Mouse (Mus musculus): ENCODE measurements around the gene Msl1. TPM values are rescaled to one million over a fixed set of nuclear protein-coding genes. Genes with fewer than 3 reads are reported as not detected.

Gene Msl1
- polyA plus RNA-seq, 1 experiment from 2014 or later, result 21.6 TPM

DNA sequence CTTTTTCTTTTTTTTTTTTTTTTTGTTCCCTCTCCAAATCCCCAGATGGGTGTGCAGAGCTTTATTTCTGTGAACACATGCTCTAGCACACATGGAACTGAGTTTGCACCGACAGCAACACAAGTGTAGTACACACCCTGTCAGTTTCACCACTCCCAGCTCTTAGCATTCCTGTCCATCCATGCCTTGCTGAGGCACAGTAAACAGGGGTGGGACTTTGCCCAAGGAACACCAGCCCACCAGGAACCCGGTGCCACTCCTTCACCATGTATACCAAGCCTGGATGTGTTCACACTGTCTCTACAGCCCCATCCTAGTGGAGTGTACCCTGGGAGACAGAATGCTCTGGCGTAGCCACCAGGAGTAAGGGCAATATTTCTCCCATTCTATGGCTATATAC is 40.4 kb downstream of the Msl1 start:
- WGBS, result 58% methylated on average over 3 of the region's 3 CpGs
- DNase-seq (ENCODE audit: low spot score), result no peak
- H3K4me3 ChIP-seq, result no peak overlapping the region
- H3K27me3 ChIP-seq (ENCODE audit: insufficient read depth, poor library complexity, severe bottlenecking), result peaks cover 31% of the 10 kb centered on the region
- H3K4me1 ChIP-seq, result peaks cover 32% of the 10 kb centered on the region
- H3K9me3 ChIP-seq, result no peaks in the 10 kb centered on the region
- H3K27ac ChIP-seq, result no peak overlapping the region
- H3K36me3 ChIP-seq, result peaks cover 43% of the 10 kb centered on the region

- H3K4me3 ChIP-seq, result peak overlapping the region; percentile 76
- no peak overlapping the region for H3K27ac ChIP-seq
- 27% methylated on average over 7 of the region's 7 CpGs for WGBS
- peaks cover 32% of the 10 kb centered on the region for H3K4me1 ChIP-seq
- H3K27me3 ChIP-seq (ENCODE audit: insufficient read depth, poor library complexity, severe bottlenecking), result peaks cover 31% of the 10 kb centered on the region
- H3K9me3 ChIP-seq, result no peaks in the 10 kb centered on the region
- DNase-seq (ENCODE audit: low spot score), result no peak
- peaks cover 39% of the 10 kb centered on the region for H3K36me3 ChIP-seq
Observed at GRCm38 (mm10) chr11:98836128-98836527, 40.8 kb downstream of the Msl1 start.

GRCm38 (mm10) chr11:98836651-98837141 is 41.4 kb downstream of the Msl1 start, which contains the start of gene Rapgefl1:
Gene Rapgefl1 (plus strand): TSS chr11:98836785.
- H3K9me3 ChIP-seq, result no peaks in the 10 kb centered on the region
- peak within 1 kb of the TSS; percentile 76 for H3K4me3 ChIP-seq
- under 1% methylated on average over 45 of the region's 48 CpGs for WGBS
- H3K27ac ChIP-seq, result peak within 1 kb of the TSS; percentile 83
- H3K4me1 ChIP-seq, result peaks cover 32% of the 10 kb centered on the region
- peaks cover 33% of the 10 kb centered on the region for H3K36me3 ChIP-seq
- peak; percentile 93 for DNase-seq (ENCODE audit: low spot score)
- peaks cover 31% of the 10 kb centered on the region for H3K27me3 ChIP-seq (ENCODE audit: insufficient read depth, poor library complexity, severe bottlenecking)

- Histone ChIP-seq H3K27me3 (ENCODE audit: insufficient read depth, poor library complexity, severe bottlenecking) (peaks cover 31% of the 10 kb centered on the region), H3K36me3 (peaks cover 28% of the 10 kb centered on the region), H3K27ac (peak overlapping the region; percentile 83), H3K4me3 (peak overlapping the region; percentile 76), H3K9me3 (no peaks in the 10 kb centered on the region), H3K4me1 (peaks cover 32% of the 10 kb centered on the region)
- under 1% methylated on average over 29 of the region's 29 CpGs for WGBS
- DNase-seq (ENCODE audit: low spot score), result no peak
Observed at GRCm38 (mm10) chr11:98837231-98837704, 42.0 kb downstream of the Msl1 start.

- H3K27ac ChIP-seq, result no peak overlapping the region
- H3K36me3 ChIP-seq, result peaks cover 21% of the 10 kb centered on the region
- H3K4me1 ChIP-seq, result peaks cover 32% of the 10 kb centered on the region
- no peak for DNase-seq (ENCODE audit: low spot score)
- peaks cover 31% of the 10 kb centered on the region for H3K27me3 ChIP-seq (ENCODE audit: insufficient read depth, poor library complexity, severe bottlenecking)
- H3K4me3 ChIP-seq, result peak overlapping the region; percentile 76; the same call in 1 of the 2 replicates
- H3K9me3 ChIP-seq, result no peaks in the 10 kb centered on the region
- WGBS, result 45% methylated on average over 11 of the region's 11 CpGs
Observed at GRCm38 (mm10) chr11:98837917-98838316, 42.6 kb downstream of the Msl1 start.

DNA sequence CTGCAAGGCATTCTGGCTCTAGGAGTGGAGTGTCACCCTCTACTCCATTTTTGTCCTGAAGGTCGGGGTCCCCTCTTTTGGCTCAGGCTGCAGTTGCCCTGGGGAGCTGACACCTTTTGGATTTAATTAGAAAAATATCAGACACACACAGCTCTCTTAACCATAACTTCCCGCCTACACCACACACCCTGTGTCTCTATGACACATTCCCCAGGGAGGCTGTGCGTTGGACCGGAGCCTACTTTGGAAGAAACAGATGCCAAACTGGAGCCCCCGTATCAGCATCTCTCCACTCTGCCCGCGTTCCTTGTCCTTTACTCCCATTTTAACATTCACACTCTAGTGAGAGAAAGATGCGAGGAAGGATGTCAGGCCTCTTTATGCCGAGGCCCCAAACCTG is 43.2 kb downstream of the Msl1 start:
- peaks cover 32% of the 10 kb centered on the region for H3K4me1 ChIP-seq
- DNase-seq (ENCODE audit: low spot score), result no peak
- H3K27ac ChIP-seq, result no peak overlapping the region
- peaks cover 31% of the 10 kb centered on the region for H3K27me3 ChIP-seq (ENCODE audit: insufficient read depth, poor library complexity, severe bottlenecking)
- 77% methylated on average over 9 of the region's 9 CpGs for WGBS
- H3K9me3 ChIP-seq, result no peaks in the 10 kb centered on the region
- no peak overlapping the region for H3K4me3 ChIP-seq
- H3K36me3 ChIP-seq, result peaks cover 15% of the 10 kb centered on the region

DNA sequence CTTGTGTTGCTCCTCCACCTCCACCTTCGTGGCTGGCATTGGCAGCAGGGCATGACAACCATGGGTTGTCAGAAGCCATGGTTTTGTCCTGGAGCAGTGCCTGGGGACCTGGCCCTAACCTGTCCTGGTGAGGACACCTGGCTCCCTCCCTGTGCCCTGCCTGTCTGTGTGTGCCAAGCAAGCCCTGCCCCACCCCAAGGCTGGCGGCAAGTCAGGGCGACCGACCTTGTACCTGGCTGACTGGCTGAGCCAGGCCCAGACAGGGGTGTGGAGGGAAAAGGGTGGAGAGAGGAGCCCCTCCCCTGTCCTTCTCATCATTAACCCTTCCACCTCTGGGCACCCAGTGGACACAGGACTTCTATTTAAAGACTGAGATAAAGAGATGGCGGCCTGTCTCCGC is 44.1 kb downstream of the Msl1 start:
- H3K27ac ChIP-seq, result no peak overlapping the region
- peaks cover 31% of the 10 kb centered on the region for H3K27me3 ChIP-seq (ENCODE audit: insufficient read depth, poor library complexity, severe bottlenecking)
- H3K4me3 ChIP-seq, result peak overlapping the region; percentile 22; the same call in 1 of the 2 replicates
- DNase-seq (ENCODE audit: low spot score), result no peak
- peaks cover 32% of the 10 kb centered on the region for H3K4me1 ChIP-seq
- 33% methylated on average over 6 of the region's 6 CpGs for WGBS
- peaks cover 7% of the 10 kb centered on the region for H3K36me3 ChIP-seq
- H3K9me3 ChIP-seq, result no peaks in the 10 kb centered on the region

DNA sequence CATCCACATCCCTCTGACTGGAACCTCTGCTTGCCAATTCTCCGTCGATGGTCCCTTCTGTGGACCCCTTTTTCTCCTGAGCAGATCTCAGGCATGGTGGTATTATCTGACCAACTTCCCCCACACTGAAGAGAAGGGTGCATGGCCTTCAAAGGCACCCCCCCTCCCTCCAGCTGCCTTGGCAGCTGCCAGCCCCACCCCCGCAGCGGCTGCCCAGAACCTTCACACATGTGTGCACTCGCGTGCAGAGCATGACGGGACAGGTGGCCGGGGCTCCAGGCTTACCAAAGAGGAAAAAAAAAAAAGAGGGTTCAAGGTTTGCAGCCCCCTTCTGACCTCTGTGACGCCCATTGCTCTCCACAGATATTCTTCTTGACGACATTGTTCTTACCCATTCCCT is 44.6 kb downstream of the Msl1 start:
- Histone ChIP-seq H3K9me3 (no peaks in the 10 kb centered on the region), H3K4me1 (peaks cover 32% of the 10 kb centered on the region), H3K4me3 (no peak overlapping the region), H3K36me3 (0 out of 2 replicates have a peak, but pooled peaks cover 2% of the 10 kb centered on the region), H3K27ac (no peak overlapping the region), H3K27me3 (ENCODE audit: insufficient read depth, poor library complexity, severe bottlenecking) (peaks cover 31% of the 10 kb centered on the region)
- 65% methylated on average over 10 of the region's 10 CpGs for WGBS
- no peak for DNase-seq (ENCODE audit: low spot score)

DNA sequence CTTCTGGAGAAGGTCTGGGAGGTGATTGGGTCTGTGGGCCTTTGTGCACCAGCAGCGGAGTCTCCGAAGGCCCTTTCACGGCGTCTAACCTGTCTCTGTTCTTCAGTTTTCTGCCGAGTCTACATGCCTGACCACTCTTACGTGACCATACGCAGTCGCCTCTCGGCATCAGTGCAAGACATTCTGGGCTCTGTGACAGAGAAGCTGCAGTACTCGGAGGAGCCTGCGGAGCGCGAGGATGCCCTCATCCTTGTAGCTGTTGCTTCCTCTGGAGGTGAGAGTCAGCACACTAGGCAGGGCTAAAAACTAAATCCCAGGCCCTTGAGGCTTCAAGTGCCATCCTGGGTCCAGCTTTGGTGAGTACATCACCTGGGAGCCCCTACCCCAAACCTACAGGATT is 50.7 kb downstream of the Msl1 start:
- Histone ChIP-seq H3K36me3 (no peaks in the 10 kb centered on the region), H3K27me3 (ENCODE audit: insufficient read depth, poor library complexity, severe bottlenecking) (peaks cover 34% of the 10 kb centered on the region), H3K4me3 (no peak overlapping the region), H3K27ac (0 out of 2 replicates have a peak overlapping the region, but pooled peaks have one; percentile 2), H3K9me3 (no peaks in the 10 kb centered on the region), H3K4me1 (peaks cover 31% of the 10 kb centered on the region)
- 38% methylated on average over 13 of the region's 13 CpGs for WGBS
- DNase-seq (ENCODE audit: low spot score), result no peak

DNA sequence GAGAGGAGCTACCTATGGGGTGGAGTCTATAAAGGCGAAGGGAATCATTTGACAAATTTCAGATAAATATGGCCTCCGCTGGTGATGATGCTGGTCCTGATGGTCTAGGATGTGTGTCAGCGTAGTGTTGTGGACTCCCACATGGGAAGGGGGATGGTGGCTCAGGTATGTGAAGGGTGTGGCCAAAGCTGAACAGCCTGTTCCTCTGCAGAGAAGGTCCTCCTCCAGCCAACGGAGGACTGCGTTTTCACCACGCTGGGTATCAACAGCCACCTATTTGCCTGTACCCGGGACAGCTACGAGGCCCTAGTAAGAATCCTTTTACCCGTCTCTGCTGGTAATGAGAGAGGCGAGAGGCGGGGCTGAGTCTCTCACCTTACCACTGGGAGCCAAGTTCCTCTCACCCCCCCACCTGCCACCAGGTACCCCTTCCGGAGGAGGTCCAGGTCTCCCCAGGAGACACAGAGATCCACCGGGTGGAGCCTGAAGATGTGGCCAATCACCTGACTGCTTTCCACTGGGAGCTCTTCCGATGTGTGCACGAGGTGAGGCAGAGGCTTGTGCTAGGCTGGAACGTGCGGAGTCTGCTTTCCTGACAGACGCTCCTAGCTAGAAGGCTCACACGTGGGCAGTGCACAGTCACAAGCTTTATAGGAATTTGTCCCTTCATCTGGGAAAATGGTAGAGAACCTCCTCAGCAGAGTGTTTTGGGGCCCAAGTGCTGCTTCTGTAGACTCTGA is 51.7 kb downstream of the Msl1 start:
- no peaks in the 10 kb centered on the region for H3K9me3 ChIP-seq
- no peaks in the 10 kb centered on the region for H3K36me3 ChIP-seq
- no peak for DNase-seq (ENCODE audit: low spot score)
- H3K4me3 ChIP-seq, result no peak overlapping the region
- no peak overlapping the region for H3K27ac ChIP-seq
- 47% methylated on average over 19 of the region's 19 CpGs for WGBS
- H3K27me3 ChIP-seq (ENCODE audit: insufficient read depth, poor library complexity, severe bottlenecking), result peaks cover 38% of the 10 kb centered on the region
- peaks cover 35% of the 10 kb centered on the region for H3K4me1 ChIP-seq

- Histone ChIP-seq H3K36me3 (no peaks in the 10 kb centered on the region), H3K27me3 (ENCODE audit: insufficient read depth, poor library complexity, severe bottlenecking) (peaks cover 38% of the 10 kb centered on the region), H3K27ac (peak overlapping the region; percentile 69), H3K4me3 (peak overlapping the region; percentile 39), H3K4me1 (peaks cover 49% of the 10 kb centered on the region), H3K9me3 (no peaks in the 10 kb centered on the region)
- no peak for DNase-seq (ENCODE audit: low spot score)
- WGBS, result 15% methylated on average over 19 of the region's 19 CpGs
Observed at GRCm38 (mm10) chr11:98849196-98849894, 54.0 kb downstream of the Msl1 start.

DNA sequence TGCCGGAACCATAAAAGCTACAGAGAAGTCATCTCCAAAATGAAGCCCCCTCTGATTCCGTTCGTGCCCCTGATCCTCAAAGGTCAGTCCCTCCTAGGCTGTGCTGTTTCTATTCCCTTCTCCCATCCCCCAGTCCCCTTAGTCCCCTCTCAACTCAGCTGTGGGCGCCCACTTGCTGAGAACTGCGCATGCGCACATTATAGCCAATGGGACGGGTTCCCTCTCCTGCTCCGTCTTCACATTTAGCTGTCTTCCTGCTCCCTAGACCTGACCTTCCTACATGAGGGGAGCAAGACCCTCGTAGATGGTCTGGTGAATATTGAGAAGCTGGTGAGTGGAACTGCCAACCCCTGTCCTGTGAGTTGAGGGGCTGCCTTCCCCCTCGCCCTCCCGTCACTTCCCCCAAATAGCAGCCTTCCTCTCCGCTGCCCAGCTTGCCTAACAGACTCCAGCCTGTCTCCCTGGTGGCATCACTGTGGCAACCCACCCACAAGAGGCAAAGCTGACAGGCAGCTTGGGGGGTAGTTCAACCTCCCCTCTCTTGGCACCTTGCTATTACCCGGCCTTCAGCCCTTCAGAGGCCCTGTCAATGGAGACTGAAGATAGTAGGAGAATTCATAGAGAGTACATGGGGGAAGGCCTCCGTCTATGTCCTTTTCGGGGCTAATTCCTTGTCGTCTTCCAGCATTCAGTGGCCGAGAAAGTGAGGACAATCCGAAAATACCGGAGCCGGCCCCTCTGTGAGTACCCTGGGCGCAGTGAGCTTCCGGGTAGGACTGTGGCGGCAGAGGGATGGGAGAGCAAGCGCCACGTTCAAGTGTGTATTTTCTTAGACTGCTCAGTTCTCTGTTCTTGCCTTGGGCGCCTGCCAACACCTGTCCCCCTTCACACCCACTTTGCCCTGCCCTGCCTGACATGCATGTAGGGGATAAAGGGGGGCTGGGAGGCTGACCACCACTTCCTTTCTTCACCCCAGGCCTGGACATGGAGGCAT is 55.1 kb downstream of the Msl1 start:
- Histone ChIP-seq H3K4me1 (peaks cover 49% of the 10 kb centered on the region), H3K36me3 (no peaks in the 10 kb centered on the region), H3K27me3 (ENCODE audit: insufficient read depth, poor library complexity, severe bottlenecking) (peaks cover 38% of the 10 kb centered on the region), H3K27ac (no peak overlapping the region; the same call in 1 of the 2 replicates), H3K9me3 (no peaks in the 10 kb centered on the region), H3K4me3 (no peak overlapping the region)
- no peak for DNase-seq (ENCODE audit: low spot score)
- 70% methylated on average over 26 of the region's 26 CpGs for WGBS

All from heart, embryonic 10.5 days (tissue).